Mouse (Mus musculus): Measurements from ENCODE around the gene Eps8. TPM values are rescaled to one million over a fixed set of nuclear protein-coding genes. Genes with fewer than 3 reads are reported as not detected.

The Eps8 gene
- polyA plus RNA-seq, 1 experiment from 2014 or later = 31.7 TPM

DNA sequence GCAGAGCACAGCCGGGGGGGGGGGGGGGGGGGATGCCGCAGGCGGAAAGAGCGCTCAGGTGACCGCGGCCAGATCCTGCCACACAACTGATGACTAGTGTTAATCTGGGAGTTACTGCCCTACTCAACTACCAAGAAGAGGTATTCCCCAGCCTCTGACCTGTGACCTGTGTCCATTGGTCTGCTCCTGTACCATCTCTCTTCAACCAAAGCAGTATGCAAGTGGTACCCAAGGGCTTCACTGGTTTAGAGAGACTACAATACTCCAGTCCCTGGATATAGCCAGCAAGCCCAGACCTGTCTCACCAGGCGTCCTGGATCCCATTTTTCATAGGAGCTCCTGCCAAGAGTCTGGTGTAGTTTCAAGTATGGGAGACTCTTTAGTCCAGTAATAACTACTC lies 5.1 kb downstream of the Eps8 start:
- 31% methylated on average over 4 of the region's 7 CpGs for WGBS
- ATAC-seq (ENCODE audit: low read depth) = no peak
- H3K4me2 ChIP-seq (ENCODE audit: low read depth, low read length) = peak overlapping the region; percentile 98
- H3K9ac ChIP-seq (ENCODE audit: low read length) = peak overlapping the region; percentile 89
- H3K36me3 ChIP-seq (ENCODE audit: control insufficient read depth, insufficient read depth, low read length) = no peaks in the 10 kb centered on the region
- peaks cover 10% of the 10 kb centered on the region; the same call in 1 of the 2 replicates for H3K4me1 ChIP-seq (replicated peaks; ENCODE audit: control insufficient read depth, insufficient read depth, low read length)
- no peaks in the 10 kb centered on the region for H3K27me3 ChIP-seq (ENCODE audit: control insufficient read depth, insufficient read depth, low read depth, low read length)
- H3K4me3 ChIP-seq (ENCODE audit: low read length) = peak overlapping the region; percentile 85
- no peak overlapping the region for H3K27ac ChIP-seq (ENCODE audit: low read length)
- no peaks in the 10 kb centered on the region for H3K9me3 ChIP-seq (ENCODE audit: control insufficient read depth, low read length)

DNA sequence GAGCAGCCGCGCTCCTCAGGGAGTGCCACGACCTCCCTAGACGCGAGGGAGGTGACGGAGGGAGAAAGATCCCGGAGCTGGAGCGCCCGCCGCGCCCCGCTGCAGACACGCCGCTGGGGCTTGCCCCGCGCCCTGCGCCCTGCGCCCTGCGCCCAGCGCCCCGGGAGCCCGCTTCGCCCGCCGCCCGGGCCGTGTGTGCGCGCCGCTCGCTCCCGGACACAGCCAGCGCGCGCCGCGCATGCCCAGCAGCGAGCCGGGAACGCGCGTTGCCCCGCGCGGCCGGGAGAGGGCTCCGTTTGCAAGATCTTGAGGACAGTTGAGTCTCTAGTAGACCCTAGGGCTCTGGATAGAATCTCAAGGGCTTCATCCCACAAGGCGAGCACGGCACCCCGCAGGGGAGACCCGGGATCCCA lies 5.6 kb downstream of the Eps8 start:
- H3K27ac ChIP-seq (ENCODE audit: low read length) = peak overlapping the region; percentile 49
- H3K9ac ChIP-seq (ENCODE audit: low read length) = peak overlapping the region; percentile 89
- peak; percentile 87 for ATAC-seq (ENCODE audit: low read depth)
- H3K4me2 ChIP-seq (ENCODE audit: low read depth, low read length) = peak overlapping the region; percentile 98
- no peaks in the 10 kb centered on the region for H3K36me3 ChIP-seq (ENCODE audit: control insufficient read depth, insufficient read depth, low read length)
- no peaks in the 10 kb centered on the region for H3K27me3 ChIP-seq (ENCODE audit: control insufficient read depth, insufficient read depth, low read depth, low read length)
- WGBS = 0% methylated on average over 27 of the region's 51 CpGs
- peak overlapping the region; percentile 85 for H3K4me3 ChIP-seq (ENCODE audit: low read length)
- H3K4me1 ChIP-seq (replicated peaks; ENCODE audit: control insufficient read depth, insufficient read depth, low read length) = peaks cover 10% of the 10 kb centered on the region; the same call in 1 of the 2 replicates
- no peaks in the 10 kb centered on the region for H3K9me3 ChIP-seq (ENCODE audit: control insufficient read depth, low read length)

GRCm38 (mm10) chr6:137648110-137649067 lies 6.3 kb downstream of the Eps8 start:
- peak overlapping the region; percentile 89 for H3K9ac ChIP-seq (ENCODE audit: low read length)
- peak; percentile 68 for ATAC-seq (ENCODE audit: low read depth)
- H3K4me2 ChIP-seq (ENCODE audit: low read depth, low read length) = peak overlapping the region; percentile 98
- no peaks in the 10 kb centered on the region for H3K36me3 ChIP-seq (ENCODE audit: control insufficient read depth, insufficient read depth, low read length)
- H3K4me1 ChIP-seq (replicated peaks; ENCODE audit: control insufficient read depth, insufficient read depth, low read length) = peaks cover 10% of the 10 kb centered on the region; the same call in 1 of the 2 replicates
- 1% methylated on average over 59 of the region's 59 CpGs for whole genome bisulfite sequencing
- no peaks in the 10 kb centered on the region for H3K9me3 ChIP-seq (ENCODE audit: control insufficient read depth, low read length)
- no peaks in the 10 kb centered on the region for H3K27me3 ChIP-seq (ENCODE audit: control insufficient read depth, insufficient read depth, low read depth, low read length)
- peak overlapping the region; percentile 85 for H3K4me3 ChIP-seq (ENCODE audit: low read length)
- H3K27ac ChIP-seq (ENCODE audit: low read length) = peak overlapping the region; percentile 49

DNA sequence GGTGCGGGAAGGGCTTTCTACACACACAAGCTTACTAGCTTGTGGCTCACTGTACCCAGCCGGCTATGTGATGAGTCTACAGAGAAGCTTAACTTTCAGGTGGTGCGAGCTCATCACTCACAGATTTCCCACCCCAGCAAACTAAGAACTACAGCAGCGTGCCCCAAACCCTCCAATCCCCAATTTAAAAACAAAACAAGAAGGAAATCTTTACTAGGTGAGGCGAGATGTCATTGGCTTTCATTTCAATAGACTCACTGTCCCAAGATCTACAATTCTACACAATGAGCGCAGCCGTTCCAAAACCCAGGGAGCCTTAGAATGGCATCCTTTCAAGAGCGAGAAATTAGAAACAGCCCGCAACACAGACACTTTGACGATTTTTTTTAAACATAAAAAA lies 7.0 kb downstream of the Eps8 start:
- WGBS = 19% methylated on average over 10 of the region's 10 CpGs
- no peaks in the 10 kb centered on the region for H3K36me3 ChIP-seq (ENCODE audit: control insufficient read depth, insufficient read depth, low read length)
- no peaks in the 10 kb centered on the region for H3K27me3 ChIP-seq (ENCODE audit: control insufficient read depth, insufficient read depth, low read depth, low read length)
- H3K4me3 ChIP-seq (ENCODE audit: low read length) = peak overlapping the region; percentile 85
- peak overlapping the region; percentile 98 for H3K4me2 ChIP-seq (ENCODE audit: low read depth, low read length)
- H3K9me3 ChIP-seq (ENCODE audit: control insufficient read depth, low read length) = no peaks in the 10 kb centered on the region
- H3K9ac ChIP-seq (ENCODE audit: low read length) = peak overlapping the region; percentile 89
- ATAC-seq (ENCODE audit: low read depth) = no peak
- no peak overlapping the region for H3K27ac ChIP-seq (ENCODE audit: low read length)
- H3K4me1 ChIP-seq (replicated peaks; ENCODE audit: control insufficient read depth, insufficient read depth, low read length) = peaks cover 10% of the 10 kb centered on the region; the same call in 1 of the 2 replicates

- WGBS = 49% methylated on average over 2 of the region's 2 CpGs
- Histone ChIP-seq H3K4me3 (ENCODE audit: low read length) (no peak overlapping the region), H3K27me3 (ENCODE audit: control insufficient read depth, insufficient read depth, low read depth, low read length) (no peaks in the 10 kb centered on the region)
These were observed 8.0 kb downstream of the Eps8 start for GRCm38 (mm10) chr6:137646726-137647125.

DNA sequence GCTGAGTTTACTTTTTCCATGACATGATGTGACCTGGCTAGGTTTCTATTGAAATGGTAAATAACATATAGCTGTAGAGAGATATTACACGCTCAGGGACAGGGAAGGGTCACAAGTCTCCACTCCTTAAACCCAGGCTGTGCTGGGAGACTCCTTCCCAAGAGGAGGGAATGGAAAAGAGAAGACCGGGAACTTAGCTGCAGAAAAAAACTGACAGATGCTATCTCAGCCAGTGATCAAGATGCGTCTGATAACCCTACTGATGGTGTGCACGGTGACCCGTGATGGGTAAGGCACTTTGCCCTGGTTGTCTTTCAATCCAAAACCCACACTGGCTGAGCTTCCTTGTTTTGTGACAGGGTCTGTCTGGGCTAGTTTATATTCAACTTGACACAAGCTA lies 9.8 kb downstream of the Eps8 start:
- no peak overlapping the region for H3K4me3 ChIP-seq (ENCODE audit: low read length)
- peaks cover 14% of the 10 kb centered on the region; the same call in 1 of the 2 replicates for H3K4me1 ChIP-seq (replicated peaks; ENCODE audit: control insufficient read depth, insufficient read depth, low read length)
- H3K9ac ChIP-seq (ENCODE audit: low read length) = no peak overlapping the region
- 75% methylated on average over 5 of the region's 5 CpGs for WGBS
- H3K36me3 ChIP-seq (ENCODE audit: control insufficient read depth, insufficient read depth, low read length) = no peaks in the 10 kb centered on the region
- H3K27me3 ChIP-seq (ENCODE audit: control insufficient read depth, insufficient read depth, low read depth, low read length) = no peaks in the 10 kb centered on the region
- no peak overlapping the region for H3K27ac ChIP-seq (ENCODE audit: low read length)
- H3K9me3 ChIP-seq (ENCODE audit: control insufficient read depth, low read length) = no peaks in the 10 kb centered on the region
- no peak overlapping the region for H3K4me2 ChIP-seq (ENCODE audit: low read depth, low read length)
- no peak for ATAC-seq (ENCODE audit: low read depth)

More at GRCm38 (mm10) chr6:137646726-137647125, 8.0 kb downstream of the Eps8 start:
- Histone ChIP-seq H3K27ac (ENCODE audit: low read length) (no peak overlapping the region), H3K4me2 (ENCODE audit: low read depth, low read length) (no peak overlapping the region), H3K9ac (ENCODE audit: low read length) (0 out of 2 replicates have a peak overlapping the region, but pooled peaks have one; percentile 15), H3K4me1 (replicated peaks; ENCODE audit: control insufficient read depth, insufficient read depth, low read length) (peaks cover 10% of the 10 kb centered on the region; the same call in 1 of the 2 replicates), H3K36me3 (ENCODE audit: control insufficient read depth, insufficient read depth, low read length) (no peaks in the 10 kb centered on the region), H3K9me3 (ENCODE audit: control insufficient read depth, low read length) (no peaks in the 10 kb centered on the region)
- no peak for ATAC-seq (ENCODE audit: low read depth)

- ATAC-seq (ENCODE audit: low read depth) = no peak
- Histone ChIP-seq H3K27ac (ENCODE audit: low read length) (no peak overlapping the region), H3K9ac (ENCODE audit: low read length) (no peak overlapping the region), H3K27me3 (ENCODE audit: control insufficient read depth, insufficient read depth, low read depth, low read length) (no peaks in the 10 kb centered on the region), H3K4me3 (ENCODE audit: low read length) (no peak overlapping the region), H3K4me2 (ENCODE audit: low read depth, low read length) (no peak overlapping the region), H3K36me3 (ENCODE audit: control insufficient read depth, insufficient read depth, low read length) (no peaks in the 10 kb centered on the region), H3K4me1 (replicated peaks; ENCODE audit: control insufficient read depth, insufficient read depth, low read length) (peaks cover 14% of the 10 kb centered on the region; the same call in 1 of the 2 replicates), H3K9me3 (ENCODE audit: control insufficient read depth, low read length) (no peaks in the 10 kb centered on the region)
- WGBS = 76% methylated on average over 4 of the region's 4 CpGs
These were observed 10.9 kb downstream of the Eps8 start for GRCm38 (mm10) chr6:137643814-137644213.

DNA sequence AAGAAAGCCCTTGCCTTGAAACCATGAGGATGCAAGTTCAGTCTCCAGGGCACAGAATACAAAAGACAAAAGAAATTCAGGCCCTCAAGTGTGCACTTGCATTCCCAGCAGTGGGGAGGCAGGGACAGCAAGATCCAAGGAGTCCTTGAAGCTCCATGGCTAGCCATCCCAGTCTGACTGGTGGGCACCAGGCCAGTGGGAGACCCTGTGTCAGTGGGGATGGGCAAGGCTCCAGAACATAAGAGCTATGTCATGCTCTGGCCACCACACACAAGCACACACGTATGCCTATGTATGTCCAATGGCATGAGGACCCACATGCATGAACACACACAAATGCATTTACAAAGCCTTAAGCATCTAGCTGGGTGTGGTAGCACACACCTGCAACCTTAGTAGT lies 13.0 kb downstream of the Eps8 start:
- no peak overlapping the region for H3K4me2 ChIP-seq (ENCODE audit: low read depth, low read length)
- no peaks in the 10 kb centered on the region for H3K27me3 ChIP-seq (ENCODE audit: control insufficient read depth, insufficient read depth, low read depth, low read length)
- H3K9me3 ChIP-seq (ENCODE audit: control insufficient read depth, low read length) = no peaks in the 10 kb centered on the region
- ATAC-seq (ENCODE audit: low read depth) = no peak
- H3K36me3 ChIP-seq (ENCODE audit: control insufficient read depth, insufficient read depth, low read length) = no peaks in the 10 kb centered on the region
- 0 out of 2 replicates have a peak, but pooled peaks cover 6% of the 10 kb centered on the region for H3K4me1 ChIP-seq (replicated peaks; ENCODE audit: control insufficient read depth, insufficient read depth, low read length)
- WGBS = 96% methylated on average over 1 of the region's 1 CpGs
- H3K9ac ChIP-seq (ENCODE audit: low read length) = no peak overlapping the region
- H3K4me3 ChIP-seq (ENCODE audit: low read length) = no peak overlapping the region
- H3K27ac ChIP-seq (ENCODE audit: low read length) = no peak overlapping the region

- H3K9me3 ChIP-seq (ENCODE audit: control insufficient read depth, low read length) = no peaks in the 10 kb centered on the region
- ATAC-seq (ENCODE audit: low read depth) = peak; percentile 95
- no peak overlapping the region for H3K4me2 ChIP-seq (ENCODE audit: low read depth, low read length)
- H3K4me3 ChIP-seq (ENCODE audit: low read length) = no peak overlapping the region
- H3K27me3 ChIP-seq (ENCODE audit: control insufficient read depth, insufficient read depth, low read depth, low read length) = no peaks in the 10 kb centered on the region
- H3K27ac ChIP-seq (ENCODE audit: low read length) = peak overlapping the region; percentile 80
- H3K4me1 ChIP-seq (replicated peaks; ENCODE audit: control insufficient read depth, insufficient read depth, low read length) = 0 out of 2 replicates have a peak, but pooled peaks cover 6% of the 10 kb centered on the region
- 55% methylated on average over 11 of the region's 11 CpGs for WGBS
- no peaks in the 10 kb centered on the region for H3K36me3 ChIP-seq (ENCODE audit: control insufficient read depth, insufficient read depth, low read length)
- H3K9ac ChIP-seq (ENCODE audit: low read length) = no peak overlapping the region
These were observed 15.7 kb downstream of the Eps8 start for GRCm38 (mm10) chr6:137638834-137639567.

All from lung, embryonic 16.5 days (tissue).